Mouse (Mus musculus) CH12.LX (cell line): Measurements from ENCODE around the gene Lix1l.
"Not testable (repeated sequence)": the region's sequence is repeated elsewhere in the genome, so short reads cannot be mapped to it uniquely, and the experiment has no call there.

Source experiments
- CTCF ChIP-seq, 2 experiments: IDR thresholded peaks in 1 of 2; conservative IDR thresholded peaks in 1 of 2; 2 replicates each; pipeline ENCODE4 v1.5.1; 2011 to 2012; ENCODE audit warnings: low read depth in 2 of 2, low read length in 2 of 2, improper control_type of control experiment in 1 of 2, inconsistent platforms in 1 of 2, mild to moderate bottlenecking in 1 of 2, moderate library complexity in 1 of 2
- ELF1 ChIP-seq: IDR thresholded peaks from 2 replicates; pipeline ENCODE4 v1.6.1; 2014; ENCODE audit warnings: low read depth, mild to moderate bottlenecking, inconsistent platforms, low read length, improper control_type of control experiment
- EP300 ChIP-seq: IDR thresholded peaks from 2 replicates; pipeline ENCODE4 v1.6.1; 2011; ENCODE audit warnings: low read length, improper control_type of control experiment
- HCFC1 ChIP-seq: IDR thresholded peaks from 2 replicates; pipeline ENCODE4 v1.6.1; 2012; ENCODE audit warnings: low read depth, mild to moderate bottlenecking, inconsistent platforms, low read length, improper control_type of control experiment
- NELFE ChIP-seq: IDR thresholded peaks from 2 replicates; pipeline ENCODE4 v1.6.1; 2011; ENCODE audit warnings: low read depth, low read length, improper control_type of control experiment
- POLR2A ChIP-seq: IDR thresholded peaks from 2 replicates; pipeline ENCODE4 v1.6.1; 2011; ENCODE audit warnings: low read depth, mild to moderate bottlenecking, improper control_type of control experiment, low read length
- SMC3 ChIP-seq: IDR thresholded peaks from 2 replicates; pipeline ENCODE4 v1.6.1; 2011; ENCODE audit warnings: low read depth, low read length, improper control_type of control experiment
- USF1 ChIP-seq: IDR thresholded peaks from 2 replicates; pipeline ENCODE4 v1.6.1; 2014; ENCODE audit warnings: low read depth, mild to moderate bottlenecking, inconsistent platforms, low read length, improper control_type of control experiment
- ZKSCAN1 ChIP-seq: IDR thresholded peaks from 2 replicates; pipeline ENCODE4 v1.6.1; 2012; ENCODE audit warnings: low read depth, inconsistent platforms, low read length, improper control_type of control experiment, borderline replicate concordance
- ZMIZ1 ChIP-seq: IDR thresholded peaks from 2 replicates; pipeline ENCODE4 v1.6.1; 2012; ENCODE audit warnings: low read depth, mild to moderate bottlenecking, inconsistent platforms, low read length, improper control_type of control experiment
- ZNF384 ChIP-seq: IDR thresholded peaks from 2 replicates; pipeline ENCODE4 v1.6.1; 2012; ENCODE audit warnings: low read depth, low read length, improper control_type of control experiment, inconsistent platforms

GRCm38 (mm10) chr3:96665732-96666363 is 64.9 kb downstream of the Lix1l start:
- TF ChIP-seq ELF1; ZMIZ1; CTCF (conservative IDR thresholded peaks at IDR 0.05 in 1 of 2, IDR thresholded peaks at IDR 0.05 in 1 of 2; ENCODE audit: low read depth in 2 of 2, low read length in 2 of 2); POLR2A; ZNF384; USF1; SMC3; ZKSCAN1; NELFE; EP300; HCFC1: not testable (repeated sequence)
